Mouse (Mus musculus) embryonic facial prominence, embryonic 14.5 days (tissue): Measurements from ENCODE around the gene Mdh2. TPM values are rescaled to one million over a fixed set of nuclear protein-coding genes. Genes with fewer than 3 reads are reported as not detected.

Experiments
- ATAC-seq: fragments of 200-750 bp; cut with Nextera tagmentation; 2 replicates; pipeline ENCODE4 v1.8.0; 2017; ENCODE audit warnings: low read depth, moderate number of reproducible peaks, moderate TSS enrichment
- DNase-seq: peaks from one replicate; pipeline ENCODE4 v3.0.0-alpha.2; 2015; ENCODE audit warnings: low spot score
- H3K27ac ChIP-seq: fragments of 300-500 bp; sonication (generic); replicated peaks from 2 replicates; pipeline ENCODE4 v1.5.1; 2014; ENCODE audit warnings: low read depth, mild to moderate bottlenecking, low read length, moderate library complexity
- H3K27me3 ChIP-seq: fragments of 300-500 bp; sonication (generic); replicated peaks from 2 replicates; pipeline ENCODE4 v1.6.1; 2014; ENCODE audit warnings: low read length; ENCODE audit not compliant: control insufficient read depth, insufficient read depth
- H3K36me3 ChIP-seq: fragments of 300-500 bp; sonication (generic); 2 replicates; pipeline ENCODE4 v1.6.1; 2014; ENCODE audit warnings: low read length, mixed read lengths; ENCODE audit not compliant: control insufficient read depth, insufficient read depth
- H3K4me1 ChIP-seq: fragments of 300-500 bp; sonication (generic); 2 replicates; pipeline ENCODE4 v1.6.1; 2014; ENCODE audit warnings: antibody characterized with exemption, low read length; ENCODE audit not compliant: control insufficient read depth, insufficient read depth
- H3K4me2 ChIP-seq: fragments of 300-500 bp; sonication (generic); 2 replicates; pipeline ENCODE4 v1.6.1; 2014; ENCODE audit warnings: low read depth, mild to moderate bottlenecking, low read length, moderate library complexity, mixed read lengths
- H3K4me3 ChIP-seq: fragments of 300-500 bp; sonication (generic); 2 replicates; pipeline ENCODE4 v1.5.1; 2014; ENCODE audit warnings: low read depth, mild to moderate bottlenecking, low read length
- H3K9ac ChIP-seq: fragments of 300-500 bp; sonication (generic); 2 replicates; pipeline ENCODE4 v1.6.1; 2014; ENCODE audit warnings: low read depth, mild to moderate bottlenecking, low read length, moderate library complexity, mixed read lengths
- H3K9me3 ChIP-seq: fragments of 300-500 bp; sonication (generic); 2 replicates; pipeline ENCODE4 v1.6.1; 2016; ENCODE audit warnings: low read length; ENCODE audit not compliant: control insufficient read depth
- WGBS: fragments of 180-500 bp; shearing (Covaris S2); extraction: QIAGEN DNeasy Blood & Tissue Kit; methylation state at CpG from one replicate; pipeline ENCODE4 v1.1.7; 2014; 5-methylcytosine and 5-hydroxymethylcytosine counted together
- polyA plus RNA-seq: library from polyadenylated mRNA; unstranded; fragments of >200 nt; fragmentation: Nextera tagmentation; extraction: Ambion mirVana; gene quantifications from 2 replicates; pipeline ENCODE4 v1.2.1, GENCODE M21; 2014

The Mdh2 gene
- polyA plus RNA-seq, 1 experiment from 2014 or later = 481 TPM

DNA sequence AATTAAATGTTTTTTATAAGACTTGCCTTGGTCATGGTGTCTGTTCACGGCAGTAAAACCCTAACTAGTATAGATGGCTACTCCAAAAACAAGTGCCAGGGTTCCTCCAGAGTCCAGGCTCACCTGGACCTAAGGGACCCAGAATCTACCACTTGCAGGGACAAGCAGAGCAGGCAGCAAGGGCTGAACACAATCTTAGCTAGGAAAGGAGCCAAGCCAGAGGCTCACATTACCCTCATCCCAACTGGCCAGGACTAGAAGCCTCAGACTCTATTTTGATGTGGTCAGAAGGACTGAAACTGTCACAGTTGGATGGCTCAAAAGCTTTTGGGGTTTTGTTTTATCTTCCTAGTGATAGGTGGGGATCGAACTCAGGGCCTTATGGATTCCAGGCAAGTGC lies 26.7 kb upstream of the Mdh2 start:
- Histone ChIP-seq H3K9me3 (peaks cover 4% of the 10 kb centered on the region), H3K4me2 (no peak overlapping the region), H3K4me1 (no peaks in the 10 kb centered on the region), H3K27me3 (no peaks in the 10 kb centered on the region), H3K4me3 (no peak overlapping the region), H3K36me3 (no peaks in the 10 kb centered on the region), H3K9ac (no peak overlapping the region), H3K27ac (no peak overlapping the region)
- WGBS = 80% methylated on average over 2 of the region's 2 CpGs
- ATAC-seq = no peak
- no peak for DNase-seq

DNA sequence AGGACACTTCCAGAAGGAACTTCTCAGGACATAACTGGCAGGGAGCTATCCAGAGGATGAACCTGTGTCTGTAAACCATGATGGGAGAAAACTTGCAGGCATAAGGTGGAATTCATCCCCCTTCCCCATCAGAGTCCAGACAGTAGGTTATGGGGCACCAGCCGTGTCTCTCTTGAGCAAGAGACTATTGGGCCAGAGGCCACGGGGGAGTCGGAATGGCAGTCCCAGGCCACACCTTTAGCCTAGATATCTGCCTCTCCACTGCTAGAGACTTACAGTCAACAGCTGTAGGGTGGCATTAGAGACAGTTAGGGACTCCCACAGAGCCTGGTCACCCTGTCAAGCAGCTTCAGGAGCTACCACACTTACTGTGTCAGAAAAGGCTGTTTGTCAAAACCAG lies 16.4 kb upstream of the Mdh2 start:
- 86% methylated on average over 3 of the region's 3 CpGs for WGBS
- ATAC-seq (no peak), DNase-seq (no peak)
- Histone ChIP-seq H3K27me3 (no peaks in the 10 kb centered on the region), H3K4me1 (no peaks in the 10 kb centered on the region), H3K4me2 (no peak overlapping the region), H3K4me3 (no peak overlapping the region), H3K9ac (no peak overlapping the region), H3K36me3 (no peaks in the 10 kb centered on the region), H3K27ac (no peak overlapping the region), H3K9me3 (no peaks in the 10 kb centered on the region)

DNA sequence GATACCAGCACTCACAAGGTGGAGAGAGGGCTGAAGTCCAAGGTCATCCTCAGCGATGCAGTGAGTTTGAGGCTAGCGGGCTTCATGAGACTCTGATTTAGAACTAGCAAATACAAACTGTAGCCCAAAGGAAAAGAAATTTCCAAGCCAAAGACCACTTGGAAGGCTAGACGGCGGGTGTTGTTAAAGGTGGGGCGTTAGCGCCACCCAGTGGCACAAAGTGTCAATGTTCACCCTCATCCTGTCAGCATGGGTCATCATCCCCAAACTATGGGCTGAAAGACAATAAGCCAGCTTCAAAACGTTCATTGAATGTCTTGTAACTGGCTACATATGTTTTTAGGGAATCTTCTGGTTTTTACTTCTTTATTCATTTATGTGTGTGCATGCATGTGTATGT lies 14.8 kb upstream of the Mdh2 start:
- Histone ChIP-seq H3K36me3 (no peaks in the 10 kb centered on the region), H3K4me2 (no peak overlapping the region), H3K4me1 (no peaks in the 10 kb centered on the region), H3K27ac (no peak overlapping the region), H3K9ac (no peak overlapping the region), H3K27me3 (no peaks in the 10 kb centered on the region), H3K4me3 (no peak overlapping the region), H3K9me3 (no peaks in the 10 kb centered on the region)
- ATAC-seq = peak; percentile 67; the same call in 1 of the 2 replicates
- WGBS = 3% methylated on average over 7 of the region's 7 CpGs
- peak; percentile 80 for DNase-seq

DNA sequence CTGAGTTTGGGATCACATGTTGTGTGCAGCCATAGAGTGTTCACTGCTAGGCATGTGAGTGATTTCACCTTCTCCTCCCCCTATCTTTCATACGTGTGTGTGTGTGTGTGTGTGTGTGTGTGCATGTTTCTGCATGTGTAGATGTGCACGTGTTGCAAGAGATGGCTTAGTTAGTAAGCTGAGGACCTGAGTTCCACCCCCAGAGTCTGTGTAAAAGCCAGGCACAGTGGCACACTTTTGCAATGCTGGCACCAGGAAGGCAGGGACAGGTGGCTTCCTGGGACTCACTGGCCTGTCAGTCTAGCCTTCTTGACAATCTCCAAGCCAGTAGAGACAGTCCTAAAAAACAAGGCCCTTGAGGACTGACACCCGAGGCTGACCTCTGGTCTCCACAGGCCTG lies 13.3 kb upstream of the Mdh2 start:
- no peak overlapping the region for H3K9ac ChIP-seq
- no peaks in the 10 kb centered on the region for H3K36me3 ChIP-seq
- ATAC-seq (no peak), DNase-seq (no peak)
- H3K27me3 ChIP-seq = no peaks in the 10 kb centered on the region
- H3K4me2 ChIP-seq = no peak overlapping the region
- H3K4me1 ChIP-seq = no peaks in the 10 kb centered on the region
- no peaks in the 10 kb centered on the region for H3K9me3 ChIP-seq
- H3K27ac ChIP-seq = no peak overlapping the region
- H3K4me3 ChIP-seq = no peak overlapping the region
- 63% methylated on average over 3 of the region's 3 CpGs for WGBS

DNA sequence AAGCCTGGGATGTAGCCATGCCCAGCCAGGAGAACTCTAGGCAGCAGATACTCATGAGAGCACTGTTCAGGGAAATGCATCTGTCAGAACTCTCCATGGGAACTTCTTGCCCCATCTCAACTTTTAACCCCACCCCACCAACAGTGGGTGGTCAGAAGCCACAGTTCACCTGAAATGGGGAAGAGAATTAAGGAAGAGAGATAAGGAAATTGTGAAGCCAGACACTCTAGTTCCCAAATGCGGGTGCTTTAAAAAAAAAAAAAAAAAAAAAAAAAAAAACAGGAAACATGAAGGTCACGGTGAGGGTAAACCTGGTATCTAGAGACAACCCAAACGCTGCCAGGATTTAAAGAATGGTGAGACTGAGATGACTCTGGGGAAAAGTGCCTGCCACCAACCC lies 5.8 kb upstream of the Mdh2 start:
- no peak overlapping the region for H3K4me3 ChIP-seq

DNA sequence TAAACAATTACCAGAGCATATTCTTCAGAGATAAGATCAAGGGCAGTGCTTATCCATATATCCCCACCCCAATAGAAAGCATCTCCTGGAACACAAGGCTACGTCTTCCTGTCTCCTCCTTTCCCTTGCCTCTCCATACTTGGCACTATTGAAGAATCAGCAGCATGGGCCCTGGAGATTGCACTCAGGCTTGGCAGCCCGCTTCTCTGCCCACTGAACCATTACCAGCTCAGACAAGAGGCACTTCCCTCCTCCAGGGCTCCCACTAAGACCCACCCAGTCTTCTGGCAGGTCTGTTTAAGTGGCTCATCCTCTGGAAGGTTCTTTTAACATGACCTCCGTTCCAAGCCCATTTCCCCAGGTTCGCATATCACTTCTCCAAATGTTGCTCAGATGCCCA lies 1.7 kb upstream of the Mdh2 start:
- H3K9ac ChIP-seq = no peak overlapping the region
- WGBS = 81% methylated on average over 4 of the region's 4 CpGs

More for the DNA sequence above, 5.8 kb upstream of the Mdh2 start:
- Histone ChIP-seq H3K36me3 (no peaks in the 10 kb centered on the region), H3K9ac (no peak overlapping the region), H3K9me3 (no peaks in the 10 kb centered on the region), H3K27me3 (no peaks in the 10 kb centered on the region), H3K4me2 (no peak overlapping the region), H3K4me1 (peaks cover 2% of the 10 kb centered on the region), H3K27ac (no peak overlapping the region)
- ATAC-seq (no peak), DNase-seq (no peak)
- 50% methylated on average over 3 of the region's 3 CpGs for WGBS

DNA sequence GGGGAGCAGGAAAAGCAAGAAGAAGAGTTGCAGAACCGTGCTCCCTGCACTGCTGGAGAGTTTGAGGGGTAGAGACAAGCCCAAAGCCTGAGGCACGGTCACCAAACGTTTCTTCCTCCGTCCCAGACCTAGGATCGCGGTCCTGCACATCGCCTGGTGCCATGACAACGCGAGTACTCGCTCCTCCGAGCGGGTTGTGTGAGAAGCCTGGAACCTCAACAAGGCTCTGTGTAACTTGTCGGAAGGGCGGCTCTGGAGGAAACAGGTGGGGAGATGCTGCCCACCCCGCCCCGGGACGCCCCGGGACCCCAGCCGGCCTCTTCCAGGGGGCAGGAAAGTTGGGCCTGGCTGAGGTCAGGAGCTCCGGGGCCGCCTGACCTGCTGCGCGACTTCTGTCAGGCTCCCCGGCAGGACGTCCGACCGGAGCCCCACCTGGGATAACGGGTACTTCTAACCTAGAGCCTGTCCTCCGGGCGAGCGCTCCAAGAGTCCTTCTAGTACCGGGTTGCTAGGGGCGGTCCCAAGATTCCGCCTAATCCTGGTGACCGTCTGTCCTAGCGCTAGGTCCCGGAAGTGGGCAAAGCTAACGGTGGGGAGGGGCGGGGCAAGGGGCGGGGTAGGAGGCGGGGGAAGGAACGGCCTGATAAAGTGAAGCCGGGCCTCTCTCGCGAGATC lies 347 bp upstream of the Mdh2 start, which contains the start of gene Styxl1:
Gene Styxl1, minus strand, starts transcription at position 590 of the 675 bp plus-strand sequence.
- peaks cover 11% of the 10 kb centered on the region for H3K4me1 ChIP-seq
- WGBS = 0% methylated on average over 26 of the region's 45 CpGs
- peaks cover 16% of the 10 kb centered on the region for H3K36me3 ChIP-seq
- no peaks in the 10 kb centered on the region for H3K27me3 ChIP-seq
- peak within 1 kb of the TSS; percentile 94 for H3K27ac ChIP-seq
- DNase-seq (peak; percentile 61), ATAC-seq (peak; percentile 27)
- no peaks in the 10 kb centered on the region for H3K9me3 ChIP-seq
- peak within 1 kb of the TSS; percentile 99 for H3K9ac ChIP-seq
- peak within 1 kb of the TSS; percentile 67 for H3K4me3 ChIP-seq
- H3K4me2 ChIP-seq = peak within 1 kb of the TSS; percentile 95

More for the DNA sequence above, 1.7 kb upstream of the Mdh2 start:
- ATAC-seq = no peak
- H3K9me3 ChIP-seq = no peaks in the 10 kb centered on the region
- H3K4me2 ChIP-seq = no peak overlapping the region
- H3K4me1 ChIP-seq = peaks cover 11% of the 10 kb centered on the region
- no peak overlapping the region for H3K4me3 ChIP-seq
- no peak for DNase-seq
- no peak overlapping the region for H3K27ac ChIP-seq
- peaks cover 4% of the 10 kb centered on the region for H3K36me3 ChIP-seq
- no peaks in the 10 kb centered on the region for H3K27me3 ChIP-seq

DNA sequence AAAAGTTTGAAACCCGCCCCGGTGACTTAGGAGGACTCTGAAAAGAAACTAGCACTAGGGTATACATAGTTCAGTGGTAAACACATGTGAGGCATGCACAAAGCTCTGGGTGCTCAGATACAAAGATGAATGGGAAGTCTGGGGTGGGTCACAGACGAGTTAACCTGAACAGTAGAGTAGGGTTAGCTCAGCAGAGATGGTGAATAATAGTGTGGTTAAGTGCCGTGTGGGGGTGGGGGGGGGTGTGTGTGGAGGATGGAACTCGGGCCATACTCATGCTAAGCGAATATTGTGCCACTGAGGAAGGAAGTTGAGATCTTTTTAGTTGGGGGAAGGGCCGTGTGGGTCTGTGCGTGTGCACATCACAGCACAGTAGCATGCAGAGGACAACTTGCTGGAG lies 2.1 kb downstream of the Mdh2 start:
- Histone ChIP-seq H3K4me1 (peaks cover 11% of the 10 kb centered on the region), H3K9ac (no peak overlapping the region), H3K27ac (no peak overlapping the region), H3K4me3 (no peak overlapping the region), H3K4me2 (no peak overlapping the region), H3K36me3 (peaks cover 40% of the 10 kb centered on the region), H3K27me3 (no peaks in the 10 kb centered on the region), H3K9me3 (no peaks in the 10 kb centered on the region)
- DNase-seq = no peak
- no peak for ATAC-seq
- WGBS = 85% methylated on average over 8 of the region's 8 CpGs

DNA sequence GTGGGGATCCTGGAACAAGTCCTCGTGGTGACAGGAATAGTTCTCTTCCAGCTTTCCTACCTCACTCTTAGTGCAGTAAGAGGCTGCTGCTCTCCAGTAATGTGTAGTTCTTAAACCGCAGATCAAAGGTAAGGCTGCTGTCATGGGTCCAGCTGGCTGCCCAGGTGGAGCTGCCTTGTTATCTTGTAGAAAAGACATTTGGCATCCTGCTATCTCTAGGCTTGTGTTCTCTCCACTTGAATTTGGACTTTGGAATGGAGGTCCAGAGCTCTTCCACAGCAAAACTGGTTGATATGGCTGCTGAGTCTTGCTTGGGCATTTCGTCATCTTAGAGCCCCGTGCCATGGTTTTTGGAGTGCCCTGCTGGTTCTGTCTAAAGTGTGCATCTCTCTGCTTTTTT lies 4.6 kb downstream of the Mdh2 start:
- Histone ChIP-seq H3K4me2 (no peak overlapping the region), H3K9ac (no peak overlapping the region)
- 91% methylated on average over 4 of the region's 4 CpGs for WGBS

More for the DNA sequence above, 4.6 kb downstream of the Mdh2 start:
- no peak for DNase-seq
- H3K27me3 ChIP-seq = no peaks in the 10 kb centered on the region
- peaks cover 66% of the 10 kb centered on the region for H3K36me3 ChIP-seq
- no peak overlapping the region for H3K27ac ChIP-seq
- ATAC-seq = no peak
- no peaks in the 10 kb centered on the region for H3K9me3 ChIP-seq
- no peak overlapping the region for H3K4me3 ChIP-seq
- H3K4me1 ChIP-seq = peaks cover 7% of the 10 kb centered on the region
